Mouse (Mus musculus): ENCODE measurements around the gene Appbp2.

DNA sequence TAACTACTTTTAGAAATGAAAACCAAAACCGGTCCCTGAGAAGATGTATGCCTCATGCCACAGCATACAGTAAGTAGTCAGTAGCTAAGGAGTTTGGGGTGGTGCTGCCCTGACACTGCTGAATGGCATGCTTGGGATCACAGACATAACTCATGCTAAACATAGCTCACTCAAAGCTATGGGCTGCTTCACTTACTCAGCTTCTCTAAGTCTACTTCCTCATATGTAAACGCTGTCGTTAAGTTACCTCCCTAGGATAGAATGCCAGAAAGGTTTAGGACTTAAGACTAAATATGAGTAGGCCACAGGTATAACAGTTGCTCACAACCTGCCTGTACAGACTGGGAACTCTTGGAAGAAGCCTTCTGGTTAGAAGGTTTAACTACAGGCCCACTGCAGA lies 20.3 kb downstream of the Appbp2 start:
- TF ChIP-seq CTCF (conservative IDR thresholded peaks at IDR 0.05; ENCODE audit: insufficient read depth, insufficient read length, low read depth, low read length) (no peak), POLR2A (IDR thresholded peaks at IDR 0.05; ENCODE audit: low read depth, low read length) (no peak)

All from kidney, adult 2 months (tissue).